Comparison of ENCODE assay signal across 11 mouse cellular contexts in the genomic region with DNA sequence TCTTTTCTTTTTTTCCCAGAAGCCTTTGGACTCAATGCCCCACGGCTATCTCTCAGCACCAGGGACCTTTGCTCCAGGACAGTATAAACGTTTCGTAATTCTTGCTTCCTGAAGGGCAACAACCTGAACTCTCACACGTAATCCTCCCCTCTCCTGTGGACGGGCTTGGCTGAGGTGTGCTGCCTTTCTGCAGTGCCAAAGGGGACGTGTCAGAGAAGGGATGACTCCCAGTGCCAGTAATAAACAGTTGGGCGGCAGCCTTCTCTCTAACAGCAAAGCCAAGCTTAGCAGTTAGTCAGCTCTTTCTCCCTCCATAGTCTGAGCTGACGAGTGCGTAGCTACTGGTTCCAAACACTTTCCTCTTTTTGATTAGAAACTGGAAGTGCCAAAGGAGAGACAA. TPM values are rescaled to one million over a fixed set of nuclear protein-coding genes. Genes with fewer than 3 reads are reported as not detected.
A peak's percentile ranks its signal among the peaks of the same experiment; 100 is the strongest.
DNase-seq lines count a peak whose midpoint lies in the region; ATAC-seq and TF ChIP-seq lines count a peak whose summit lies in the region.
"Had no signal": no experiment of that assay in that cellular context is flagged by ENCODE, and none has a peak within 500 bp of the region (broad histone marks: within the 10 kb centered on the region; RNA-seq: fewer than 3 reads in every experiment).

No protein-coding gene starts in this region.

- 44% methylated on average over 9 of the region's 9 CpGs for WGBS in stomach, postnatal 0 days
- 68% methylated on average over 9 of the region's 9 CpGs for WGBS in forebrain, embryonic 16.5 days

- no peak overlapping the region for H3K4me2 ChIP-seq in stomach, postnatal 0 days (replicated peaks; ENCODE audit: low read depth)
- H3K4me2 ChIP-seq in forebrain, embryonic 16.5 days (ENCODE audit: low read length), result no peak overlapping the region

- no peaks in the 10 kb centered on the region for H3K9me3 ChIP-seq in stomach, postnatal 0 days (ENCODE audit: control insufficient read depth, low read length)
- H3K9me3 ChIP-seq in forebrain, embryonic 16.5 days (ENCODE audit: control insufficient read depth, low read length), result no peaks in the 10 kb centered on the region
- H3K9me3 ChIP-seq: forebrain, embryonic 12.5 days had no signal

- ATAC-seq in stomach, postnatal 0 days (ENCODE audit: low FRiP score, low TSS enrichment), result peak; percentile 96
- ATAC-seq in activated CD4-positive, CD25-positive, alpha-beta regulatory T cell, adult 4 months, result no peak
- ATAC-seq in forebrain, embryonic 16.5 days, result no peak

- H3K27ac ChIP-seq in stomach, postnatal 0 days (replicated peaks), result 0 out of 2 replicates have a peak overlapping the region, but pooled peaks have one; percentile 8
- H3K27ac ChIP-seq in forebrain, embryonic 16.5 days (ENCODE audit: low read length), result no peak overlapping the region
- H3K27ac ChIP-seq: forebrain, embryonic 12.5 days had no signal

- no peaks in the 10 kb centered on the region for H3K4me1 ChIP-seq in stomach, postnatal 0 days (replicated peaks; ENCODE audit: control insufficient read depth, insufficient read depth)
- H3K4me1 ChIP-seq in forebrain, embryonic 16.5 days (replicated peaks; ENCODE audit: control insufficient read depth, insufficient read depth, low read length), result peaks cover 9% of the 10 kb centered on the region; the same call in 1 of the 2 replicates

- H3K9ac ChIP-seq in stomach, postnatal 0 days (ENCODE audit: low read length), result no peak overlapping the region
- H3K9ac ChIP-seq in forebrain, embryonic 16.5 days (replicated peaks; ENCODE audit: low read depth, low read length), result no peak overlapping the region
- H3K9ac ChIP-seq: forebrain, embryonic 12.5 days had no signal

- peak; percentile 27 for DNase-seq in adrenal gland, adult 2 months
- no peak for DNase-seq in adrenal gland, adult (ENCODE audit: inconsistent age in 2 of 2, low spot score in 1 of 2)
- DNase-seq in lung, postnatal 25 days (ENCODE audit: low spot score), result peak; percentile 35
- DNase-seq in lung, postnatal 14 days, result no peak
- DNase-seq in kidney, postnatal 10 days, result peak; percentile 16
- DNase-seq in stomach, postnatal 0 days (ENCODE audit: low spot score), result peak; percentile 61
- DNase-seq: cerebellum, adult 18-20 months; thymus, postnatal 25 days had no signal

- no peak overlapping the region for H3K4me3 ChIP-seq in stomach, postnatal 0 days (ENCODE audit: low read depth, low read length)
- no peak overlapping the region for H3K4me3 ChIP-seq in forebrain, embryonic 16.5 days (replicated peaks; ENCODE audit: low read length)
- H3K4me3 ChIP-seq: forebrain, embryonic 12.5 days had no signal

- H3K27me3 ChIP-seq in stomach, postnatal 0 days (ENCODE audit: control insufficient read depth, insufficient read depth, low read length), result no peaks in the 10 kb centered on the region
- H3K27me3 ChIP-seq in forebrain, embryonic 16.5 days (replicated peaks; ENCODE audit: control insufficient read depth, insufficient read depth, low read length), result no peaks in the 10 kb centered on the region
- H3K27me3 ChIP-seq: forebrain, embryonic 12.5 days had no signal

- H3K36me3 ChIP-seq in stomach, postnatal 0 days (ENCODE audit: control insufficient read depth, insufficient read depth, low read length), result no peaks in the 10 kb centered on the region
- no peaks in the 10 kb centered on the region for H3K36me3 ChIP-seq in forebrain, embryonic 16.5 days (ENCODE audit: control insufficient read depth, insufficient read depth)
- H3K36me3 ChIP-seq: forebrain, embryonic 12.5 days had no signal

- no peak for TF ChIP-seq CTCF in stomach, postnatal 0 days (IDR thresholded peaks at IDR 0.05; ENCODE audit: low read depth)

- no peak for TF ChIP-seq EP300 in stomach, postnatal 0 days (optimal IDR thresholded peaks at IDR 0.05)

RNA-seq across cellular contexts. Expression of a gene that starts 47.6 kb away (rescaled TPM):
- under 1 TPM; 0.29 to 0.83 TPM for total RNA-seq in adrenal gland, adult 2 months (2021)
- polyA plus RNA-seq in adrenal gland, adult 2 months (2012; rRNA removed), result 0.06 and 0.12 TPM in 2 replicates
- polyA plus RNA-seq in stomach, postnatal 0 days (2015; fragmentation: Nextera tagmentation; extraction: Ambion mirVana), result 0.06 and 0.18 TPM in 2 replicates
- 100 to 1,000 TPM; 257 to 298 TPM for polyA plus RNA-seq in activated CD4-positive, CD25-positive, alpha-beta regulatory T cell, adult 4 months (2017; shearing (Covaris generic))
- 0.08 and 0.12 TPM in 2 replicates for polyA plus RNA-seq in forebrain, embryonic 16.5 days (2015; fragmentation: Nextera tagmentation; extraction: Ambion mirVana)

Comparison
In these comparisons a context has a peak if more than half of its experiments do, and no peak if none do; other contexts are left out.
1. DNase-seq: peak in adrenal gland, adult 2 months (single experiment), lung, postnatal 25 days (single experiment), kidney, postnatal 10 days (single experiment) and stomach, postnatal 0 days (single experiment); none in adrenal gland, adult (0 of 2) and lung, postnatal 14 days (single experiment).
2. RNA of a gene that starts 47.6 kb away (polyA plus RNA-seq): 257 to 298 TPM in activated CD4-positive, CD25-positive, alpha-beta regulatory T cell, adult 4 months; 0.08 to 0.12 TPM in forebrain, embryonic 16.5 days, 0.06 to 0.18 TPM in stomach, postnatal 0 days and 0.06 to 0.12 TPM in adrenal gland, adult 2 months; every median in the first group is over 100 times any median in the second.